Mouse (Mus musculus): ENCODE measurements around the gene Ifnl3. TPM values are rescaled to one million over a fixed set of nuclear protein-coding genes. Genes with fewer than 3 reads are reported as not detected.

Gene Ifnl3
- total and polyA plus RNA-seq, 3 experiments: not detected

GRCm38 (mm10) chr7:28555939-28556535, 33.4 kb downstream of the Ifnl3 start:
- Histone ChIP-seq H3K9ac (ENCODE audit: control insufficient read depth, low read depth, low read length, poor library complexity, severe bottlenecking) (no peak overlapping the region), H3K4me1 (ENCODE audit: control insufficient read depth in 1 of 2, insufficient read depth in 2 of 2, low read length in 2 of 2) (no peaks in the 10 kb centered on the region), H3K9me3 (replicated peaks; ENCODE audit: insufficient read depth, low read length) (no peaks in the 10 kb centered on the region), H3K36me3 (ENCODE audit: control insufficient read depth in 1 of 2, insufficient read depth in 2 of 2, low read length in 2 of 2) (no peaks in the 10 kb centered on the region), H3K79me2 (ENCODE audit: control insufficient read depth, insufficient read depth, low read length, poor library complexity) (no peaks in the 10 kb centered on the region), H3K4me3 (ENCODE audit: control insufficient read depth in 1 of 2, insufficient read depth in 1 of 2, low read depth in 2 of 2, low read length in 2 of 2) (no peak overlapping the region), H3K27ac (ENCODE audit: control insufficient read depth, low read depth, low read length) (no peak overlapping the region), H3K27me3 (ENCODE audit: control insufficient read depth in 1 of 2, insufficient read depth in 2 of 2, low read length in 2 of 2) (0 out of 4 replicates have a peak, but pooled peaks cover 0 to under 1% of the 10 kb centered on the region in 2 experiments)
- TF ChIP-seq MEF2A (IDR thresholded peaks at IDR 0.05; ENCODE audit: extremely low read depth, insufficient replicate concordance, low read depth, low read length, poor library complexity, severe bottlenecking): no peak
- TF ChIP-seq POLR2A (IDR thresholded peaks at IDR 0.05; ENCODE audit: control insufficient read depth in 1 of 2, insufficient read depth in 1 of 2, low read depth in 1 of 2, low read length in 2 of 2, poor library complexity in 1 of 2): no peak
- TF ChIP-seq TBP (IDR thresholded peaks at IDR 0.05; ENCODE audit: low read depth, low read length): no peak
- no peak for TF ChIP-seq NELFE (IDR thresholded peaks at IDR 0.05; ENCODE audit: low read depth, low read length)
- no peak for TF ChIP-seq RAD21 (IDR thresholded peaks at IDR 0.05; ENCODE audit: low read depth, low read length)
- TF ChIP-seq USF2 (IDR thresholded peaks at IDR 0.05; ENCODE audit: borderline replicate concordance in 1 of 2, insufficient read depth in 1 of 2, low read depth in 1 of 2, low read length in 2 of 2): no peak
- TF ChIP-seq USF1 (IDR thresholded peaks at IDR 0.05; ENCODE audit: low read depth, low read length): no peak
- TF ChIP-seq HCFC1 (IDR thresholded peaks at IDR 0.05; ENCODE audit: low read depth, low read length): no peak
- no peak for TF ChIP-seq EP300 (IDR thresholded peaks at IDR 0.05; ENCODE audit: low read depth in 1 of 2, low read length in 2 of 2)
- no peak for TF ChIP-seq ELF1 (IDR thresholded peaks at IDR 0.05; ENCODE audit: low read depth, low read length)
- TF ChIP-seq SIN3A (IDR thresholded peaks at IDR 0.05; ENCODE audit: low read length): no peak
- no peak for TF ChIP-seq KAT2A (conservative IDR thresholded peaks at IDR 0.05; ENCODE audit: low read depth, low read length)
- no peak for TF ChIP-seq SMC3 (IDR thresholded peaks at IDR 0.05; ENCODE audit: low read depth, low read length)
- no peak for TF ChIP-seq MXI1 (IDR thresholded peaks at IDR 0.05; ENCODE audit: low read depth, low read length)
- DNase-seq (ENCODE audit: low read depth, low spot score): no peak

- no peak overlapping the region for H3K27ac ChIP-seq (ENCODE audit: control insufficient read depth, low read depth, low read length)
- H3K4me3 ChIP-seq (ENCODE audit: control insufficient read depth in 1 of 2, insufficient read depth in 1 of 2, low read depth in 2 of 2, low read length in 2 of 2): no peak overlapping the region
- H3K4me1 ChIP-seq (ENCODE audit: control insufficient read depth in 1 of 2, insufficient read depth in 2 of 2, low read length in 2 of 2): no peaks in the 10 kb centered on the region
- H3K36me3 ChIP-seq (ENCODE audit: control insufficient read depth in 1 of 2, insufficient read depth in 2 of 2, low read length in 2 of 2): no peaks in the 10 kb centered on the region
- no peaks in the 10 kb centered on the region for H3K9me3 ChIP-seq (replicated peaks; ENCODE audit: insufficient read depth, low read length)
- no peak for DNase-seq (ENCODE audit: low read depth, low spot score)
- H3K79me2 ChIP-seq (ENCODE audit: control insufficient read depth, insufficient read depth, low read length, poor library complexity): no peaks in the 10 kb centered on the region
- H3K9ac ChIP-seq (ENCODE audit: control insufficient read depth, low read depth, low read length, poor library complexity, severe bottlenecking): no peak overlapping the region
- H3K27me3 ChIP-seq (ENCODE audit: control insufficient read depth in 1 of 2, insufficient read depth in 2 of 2, low read length in 2 of 2): no peaks in the 10 kb centered on the region
- no peak for TF ChIP-seq GABPA (IDR thresholded peaks at IDR 0.05; ENCODE audit: low read depth, low read length)
Measured at GRCm38 (mm10) chr7:28557069-28557468, 34.4 kb downstream of the Ifnl3 start.

Measured in MEL (cell line).